Mouse (Mus musculus) midbrain, embryonic 14.5 days (tissue): ENCODE data around the gene Pprc1. TPM values are rescaled to one million over a fixed set of nuclear protein-coding genes. Genes with fewer than 3 reads are reported as not detected.
A peak's percentile ranks its signal among the peaks of the same experiment; 100 is the strongest.

Experiments used
- ATAC-seq: fragments of 200-750 bp; cut with Nextera tagmentation; 2 replicates; pipeline ENCODE4 v1.8.0; 2017; ENCODE audit warnings: moderate number of reproducible peaks, moderate library complexity; ENCODE audit not compliant: low FRiP score, low TSS enrichment
- DNase-seq: peaks from one replicate; pipeline ENCODE4 v3.0.0-alpha.2; 2015
- H3K27ac ChIP-seq: fragments of 300-500 bp; sonication (generic); replicated peaks from 2 replicates; pipeline ENCODE4 v1.5.1; 2014; ENCODE audit warnings: mild to moderate bottlenecking, low read depth, low read length, moderate library complexity
- H3K27me3 ChIP-seq: fragments of 300-500 bp; sonication (generic); 2 replicates; pipeline ENCODE4 v1.6.1; 2014; ENCODE audit warnings: low read length, control low read depth, mixed read lengths; ENCODE audit not compliant: control insufficient read depth, insufficient read depth
- H3K36me3 ChIP-seq: fragments of 300-500 bp; sonication (generic); 2 replicates; pipeline ENCODE4 v1.6.1; 2014; ENCODE audit warnings: low read length, control low read depth; ENCODE audit not compliant: control insufficient read depth, insufficient read depth
- H3K4me1 ChIP-seq: fragments of 300-500 bp; sonication (generic); 2 replicates; pipeline ENCODE4 v1.6.1; 2014; ENCODE audit warnings: mild to moderate bottlenecking, antibody characterized with exemption, low read length, control low read depth; ENCODE audit not compliant: control insufficient read depth, insufficient read depth
- H3K4me2 ChIP-seq: fragments of 300-500 bp; sonication (generic); 2 replicates; pipeline ENCODE4 v1.6.1; 2014; ENCODE audit warnings: mild to moderate bottlenecking, low read length, moderate library complexity
- H3K4me3 ChIP-seq: fragments of 300-500 bp; sonication (generic); replicated peaks from 2 replicates; pipeline ENCODE4 v1.5.1; 2014; ENCODE audit warnings: low read depth, low read length
- H3K9ac ChIP-seq: fragments of 300-500 bp; sonication (generic); replicated peaks from 2 replicates; pipeline ENCODE4 v1.6.1; 2014; ENCODE audit warnings: mild to moderate bottlenecking, low read length, moderate library complexity
- H3K9me3 ChIP-seq: fragments of 300-500 bp; sonication (generic); 2 replicates; pipeline ENCODE4 v1.6.1; 2016; ENCODE audit warnings: low read length, control low read depth, mixed read lengths; ENCODE audit not compliant: control insufficient read depth
- WGBS: fragments of 180-500 bp; shearing (Covaris S2); extraction: QIAGEN DNeasy Blood & Tissue Kit; methylation state at CpG from one replicate; pipeline ENCODE4 v1.1.7; 2014; 5-methylcytosine and 5-hydroxymethylcytosine counted together
- polyA plus RNA-seq: library from polyadenylated mRNA; unstranded; fragments of >200 nt; fragmentation: Nextera tagmentation; extraction: Ambion mirVana; gene quantifications from 2 replicates; pipeline ENCODE4 v1.2.1, GENCODE M21; 2014

Pprc1 gene
- polyA plus RNA-seq, 1 experiment from 2014 or later = 21.1 TPM

DNA sequence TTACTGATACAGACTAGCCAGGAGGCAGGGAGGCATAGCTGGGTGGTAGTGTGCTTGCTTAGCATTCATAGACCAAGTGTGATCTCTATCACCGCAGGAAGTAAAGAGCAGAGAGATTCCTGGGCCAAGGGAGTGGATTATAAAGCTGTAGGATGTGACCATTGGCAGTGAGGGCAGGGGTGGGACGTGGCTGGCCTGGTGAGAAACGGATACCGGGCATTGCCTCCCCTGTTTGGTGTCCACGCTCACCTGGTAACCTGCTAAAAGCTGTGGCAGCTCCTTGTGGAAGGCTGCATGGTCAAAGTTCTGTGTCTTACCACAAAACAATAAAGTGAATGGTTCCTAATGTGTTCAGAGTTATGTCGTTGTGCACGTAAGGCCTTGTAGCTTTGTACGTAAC lies 40.5 kb downstream of the Pprc1 start:
- 95% methylated on average over 8 of the region's 8 CpGs for WGBS
- H3K4me1 ChIP-seq = no peaks in the 10 kb centered on the region
- no peak overlapping the region for H3K4me2 ChIP-seq
- no peak overlapping the region for H3K9ac ChIP-seq
- H3K4me3 ChIP-seq = no peak overlapping the region
- H3K9me3 ChIP-seq = no peaks in the 10 kb centered on the region
- H3K36me3 ChIP-seq = peaks cover 55% of the 10 kb centered on the region
- ATAC-seq (no peak), DNase-seq (no peak)
- no peaks in the 10 kb centered on the region for H3K27me3 ChIP-seq
- no peak overlapping the region for H3K27ac ChIP-seq

DNA sequence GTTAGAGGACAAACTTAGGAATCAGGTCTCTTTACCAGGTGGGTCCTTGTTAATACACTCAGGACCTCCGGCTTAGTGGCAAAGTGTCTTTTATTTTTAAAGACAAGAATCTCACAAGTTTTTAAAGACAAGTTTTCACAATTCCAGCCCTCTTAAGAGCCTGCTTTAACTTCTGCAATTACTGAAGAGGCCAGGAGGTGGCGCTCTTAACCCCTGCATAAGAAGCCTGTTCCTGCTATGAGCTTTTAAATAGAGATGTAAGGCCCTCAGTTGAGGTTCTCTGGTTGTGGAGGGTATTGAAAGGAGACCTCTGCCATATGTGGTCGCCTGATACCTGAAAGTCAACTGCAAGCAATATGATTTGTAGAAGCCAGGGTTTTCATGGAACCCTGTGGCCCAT lies 41.7 kb downstream of the Pprc1 start:
- 56% methylated on average over 3 of the region's 3 CpGs for WGBS
- Histone ChIP-seq H3K9ac (no peak overlapping the region), H3K4me1 (no peaks in the 10 kb centered on the region), H3K27me3 (no peaks in the 10 kb centered on the region), H3K36me3 (peaks cover 43% of the 10 kb centered on the region), H3K4me2 (no peak overlapping the region), H3K4me3 (no peak overlapping the region), H3K27ac (no peak overlapping the region), H3K9me3 (no peaks in the 10 kb centered on the region)
- no peak for ATAC-seq
- DNase-seq = peak; percentile 80

DNA sequence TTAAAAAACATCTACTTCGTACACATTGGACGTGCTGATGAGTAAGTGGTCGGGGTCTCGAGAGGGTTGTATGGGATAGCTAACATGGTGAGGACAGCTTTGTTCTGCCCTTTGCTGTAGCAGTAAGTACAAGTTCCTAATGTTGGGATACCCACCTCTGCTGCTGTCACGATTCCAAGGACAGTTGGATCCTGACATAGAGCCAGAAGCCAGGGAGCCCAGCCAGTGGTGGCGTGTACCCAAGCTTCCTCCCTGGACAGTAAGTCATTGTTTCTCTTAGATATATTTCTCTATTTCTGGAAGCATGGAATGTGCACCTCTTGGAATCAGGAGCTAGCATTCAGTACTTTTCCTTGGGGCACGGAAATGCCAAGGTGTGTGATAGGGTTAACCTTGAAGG lies 43.2 kb downstream of the Pprc1 start:
- Histone ChIP-seq H3K36me3 (peaks cover 28% of the 10 kb centered on the region), H3K27me3 (no peaks in the 10 kb centered on the region), H3K27ac (no peak overlapping the region), H3K4me2 (no peak overlapping the region), H3K9ac (no peak overlapping the region), H3K4me1 (no peaks in the 10 kb centered on the region), H3K4me3 (no peak overlapping the region), H3K9me3 (no peaks in the 10 kb centered on the region)
- WGBS = 88% methylated on average over 7 of the region's 7 CpGs
- ATAC-seq = no peak
- no peak for DNase-seq

DNA sequence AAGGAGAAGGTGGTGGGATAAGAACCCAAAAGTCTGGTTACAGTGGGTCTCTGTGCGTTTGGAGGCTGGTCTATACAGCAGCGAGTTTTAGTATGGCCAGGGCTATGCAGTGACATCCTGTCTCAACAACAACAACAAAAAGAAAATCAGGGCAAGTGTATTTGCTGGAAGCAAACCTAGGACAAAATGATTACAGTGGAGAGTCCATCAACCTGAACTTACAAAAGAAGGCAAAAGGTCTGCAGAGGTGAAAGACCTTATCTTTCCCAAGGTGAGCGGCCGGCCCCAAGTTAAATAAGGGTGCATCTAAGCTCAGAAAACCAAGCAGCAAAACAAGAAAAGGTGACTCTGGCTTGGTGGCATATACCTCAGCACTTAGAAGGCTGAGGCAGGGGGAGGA lies 47.0 kb downstream of the Pprc1 start:
- Histone ChIP-seq H3K4me3 (no peak overlapping the region), H3K27ac (no peak overlapping the region), H3K4me1 (no peaks in the 10 kb centered on the region), H3K9me3 (no peaks in the 10 kb centered on the region), H3K27me3 (no peaks in the 10 kb centered on the region), H3K36me3 (no peaks in the 10 kb centered on the region), H3K4me2 (no peak overlapping the region), H3K9ac (no peak overlapping the region)
- 94% methylated on average over 4 of the region's 4 CpGs for WGBS
- ATAC-seq (no peak), DNase-seq (no peak)

DNA sequence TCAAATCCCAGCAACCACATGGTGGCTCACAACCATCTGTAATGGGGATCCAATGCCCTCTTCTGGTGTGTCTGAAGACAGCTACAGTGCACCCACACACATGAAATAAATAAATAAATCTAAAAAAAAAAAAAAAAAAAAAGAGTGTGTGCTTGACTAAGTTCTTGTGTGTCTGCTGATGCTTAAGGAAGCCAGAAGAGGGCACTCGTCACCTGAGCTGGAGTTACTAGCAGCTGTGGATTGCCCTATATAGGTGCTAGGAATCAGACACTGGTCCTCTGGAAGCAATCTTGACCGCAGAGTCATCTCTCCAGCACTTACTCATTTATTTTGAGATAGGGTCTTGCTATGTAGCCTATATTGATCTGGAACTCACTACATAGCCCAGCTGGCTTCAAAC lies 49.5 kb downstream of the Pprc1 start:
- DNase-seq (no peak), ATAC-seq (no peak)
- Histone ChIP-seq H3K4me2 (no peak overlapping the region), H3K4me3 (no peak overlapping the region), H3K9me3 (no peaks in the 10 kb centered on the region), H3K4me1 (no peaks in the 10 kb centered on the region), H3K9ac (no peak overlapping the region), H3K27ac (no peak overlapping the region), H3K27me3 (no peaks in the 10 kb centered on the region), H3K36me3 (no peaks in the 10 kb centered on the region)
- 92% methylated on average over 2 of the region's 2 CpGs for WGBS

DNA sequence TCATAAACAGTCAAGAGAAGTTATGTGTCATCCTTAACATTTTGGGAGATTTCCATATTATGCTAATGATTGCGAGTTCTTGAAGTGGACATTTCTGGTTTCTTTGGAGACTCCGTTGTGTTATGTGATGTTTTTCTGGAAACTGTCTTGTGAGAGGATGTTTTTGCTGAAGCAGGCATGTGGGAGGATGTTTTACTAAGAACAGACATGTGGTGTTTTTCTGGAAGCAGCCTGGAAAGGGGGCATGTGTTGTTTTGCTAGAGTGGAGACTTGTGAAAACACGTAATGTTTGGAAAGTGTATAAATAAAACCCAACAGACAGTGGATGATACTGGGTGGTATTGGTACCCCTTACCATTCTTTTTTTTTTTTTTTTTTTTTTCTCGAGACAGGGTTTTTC lies 50.6 kb downstream of the Pprc1 start:
- DNase-seq = no peak
- H3K27ac ChIP-seq = no peak overlapping the region
- H3K27me3 ChIP-seq = no peaks in the 10 kb centered on the region
- H3K4me1 ChIP-seq = no peaks in the 10 kb centered on the region
- no peak for ATAC-seq
- no peaks in the 10 kb centered on the region for H3K36me3 ChIP-seq
- no peak overlapping the region for H3K4me3 ChIP-seq
- H3K9ac ChIP-seq = no peak overlapping the region
- 96% methylated on average over 3 of the region's 4 CpGs for WGBS
- no peak overlapping the region for H3K4me2 ChIP-seq
- H3K9me3 ChIP-seq = no peaks in the 10 kb centered on the region

DNA sequence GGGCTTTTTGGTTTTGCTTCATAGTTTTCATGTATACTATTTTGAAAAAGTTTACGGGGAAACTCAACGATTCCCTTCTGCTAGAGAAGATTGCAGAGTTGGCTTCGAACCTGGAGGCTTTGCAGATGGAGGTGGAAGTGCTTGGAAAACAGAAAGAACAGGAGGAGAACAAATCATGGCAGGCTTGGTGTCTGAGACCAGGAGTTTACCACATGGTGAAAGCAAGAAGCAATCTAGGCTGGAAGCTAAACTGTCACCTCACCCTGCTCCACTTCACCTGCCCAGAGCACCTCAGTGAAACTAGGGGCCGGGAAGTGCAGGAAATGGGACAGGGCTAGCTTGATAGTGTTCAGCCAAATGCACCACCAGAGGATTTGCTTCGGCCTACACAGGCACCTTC lies 51.7 kb downstream of the Pprc1 start:
- no peaks in the 10 kb centered on the region for H3K36me3 ChIP-seq
- H3K4me2 ChIP-seq = no peak overlapping the region
- H3K9me3 ChIP-seq = no peaks in the 10 kb centered on the region
- WGBS = 82% methylated on average over 5 of the region's 5 CpGs
- DNase-seq (no peak), ATAC-seq (no peak)
- H3K9ac ChIP-seq = no peak overlapping the region
- no peak overlapping the region for H3K4me3 ChIP-seq
- H3K4me1 ChIP-seq = no peaks in the 10 kb centered on the region
- H3K27ac ChIP-seq = no peak overlapping the region
- H3K27me3 ChIP-seq = no peaks in the 10 kb centered on the region

DNA sequence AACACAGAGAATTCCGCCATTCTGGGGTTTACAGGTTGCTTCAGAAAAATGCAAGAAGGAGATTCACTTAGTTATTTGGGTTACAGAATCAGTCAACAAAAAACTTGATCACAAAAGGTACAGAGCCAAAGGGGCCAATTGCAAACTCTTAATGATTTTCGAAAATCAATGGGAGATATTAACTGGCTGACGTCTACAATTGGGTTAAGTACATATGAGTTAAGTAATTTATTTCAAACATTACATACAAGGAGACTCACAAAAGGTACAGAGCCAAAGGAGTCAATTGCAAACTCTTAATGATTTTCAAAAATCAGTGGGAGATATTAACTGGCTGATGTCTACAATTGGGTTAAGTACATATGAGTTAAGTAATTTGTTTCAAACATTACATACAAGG lies 54.9 kb downstream of the Pprc1 start:
- Histone ChIP-seq H3K4me3 (no peak overlapping the region), H3K4me2 (no peak overlapping the region), H3K36me3 (no peaks in the 10 kb centered on the region), H3K27ac (no peak overlapping the region), H3K9ac (no peak overlapping the region), H3K4me1 (no peaks in the 10 kb centered on the region), H3K9me3 (no peaks in the 10 kb centered on the region), H3K27me3 (no peaks in the 10 kb centered on the region)
- no peak for ATAC-seq
- WGBS = 95% methylated on average over 3 of the region's 3 CpGs
- DNase-seq = no peak

DNA sequence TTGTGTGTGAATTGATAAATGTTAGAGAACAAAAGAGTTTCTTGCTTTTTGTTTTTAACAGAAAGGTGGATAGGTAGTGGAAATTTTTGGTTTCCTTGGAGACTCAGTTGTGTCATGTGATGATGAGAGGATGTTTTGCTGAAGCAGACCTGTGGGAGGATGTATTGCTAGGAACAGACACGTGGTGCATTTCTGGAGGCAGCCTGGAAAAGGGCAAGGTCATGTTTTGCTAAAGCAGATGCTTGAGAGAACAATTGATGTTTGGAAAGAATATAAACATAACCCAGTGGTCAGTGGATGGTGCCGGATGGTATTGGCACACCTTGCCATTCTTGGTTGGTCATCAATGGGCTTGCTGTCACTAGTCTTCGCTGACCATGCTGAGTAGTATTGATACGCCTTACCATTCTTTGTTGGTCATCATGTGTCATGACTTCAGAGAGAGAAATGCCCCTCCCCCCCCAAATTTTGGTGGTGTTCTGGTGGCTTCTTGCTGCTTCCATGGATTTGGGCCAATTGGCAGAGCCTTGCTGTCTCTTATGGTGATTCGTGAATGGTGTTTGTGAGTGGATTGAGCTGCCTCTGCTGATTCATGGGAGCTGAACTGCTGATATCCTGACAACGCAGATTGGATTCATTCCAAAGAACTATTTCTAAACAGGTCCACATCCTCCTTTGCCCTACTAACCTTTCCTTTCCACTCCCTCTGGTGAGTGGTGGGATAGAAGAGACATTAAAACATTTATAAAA lies 58.9 kb downstream of the Pprc1 start:
- WGBS = 91% methylated on average over 5 of the region's 6 CpGs

More for the DNA sequence above, 58.9 kb downstream of the Pprc1 start:
- Histone ChIP-seq H3K4me3 (no peak overlapping the region), H3K9ac (no peak overlapping the region), H3K4me2 (no peak overlapping the region), H3K27ac (no peak overlapping the region), H3K36me3 (no peaks in the 10 kb centered on the region), H3K27me3 (no peaks in the 10 kb centered on the region), H3K9me3 (no peaks in the 10 kb centered on the region), H3K4me1 (no peaks in the 10 kb centered on the region)
- no peak for DNase-seq
- no peak for ATAC-seq
